Mouse (Mus musculus): Measurements from ENCODE around the gene Mbnl2.

DNA sequence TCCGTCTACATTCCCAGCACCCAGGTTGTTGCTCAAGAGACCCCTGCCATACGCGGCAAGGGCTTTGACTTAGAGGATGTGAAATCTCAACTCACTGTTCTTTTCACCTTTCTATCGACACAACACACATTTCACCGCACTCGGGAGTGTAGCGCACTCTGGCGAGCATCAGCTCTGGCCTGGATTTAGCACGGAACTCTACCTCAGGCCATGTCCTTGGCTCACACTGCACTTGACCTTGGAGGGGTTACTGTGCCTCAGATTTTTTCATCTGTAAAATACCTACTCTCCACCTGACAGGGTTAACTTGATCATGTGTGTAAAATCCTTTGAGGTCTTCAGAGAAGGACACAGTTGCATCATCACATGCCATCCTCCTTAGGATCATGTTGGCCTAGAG is 127.2 kb downstream of the Mbnl2 start:
- TF ChIP-seq CTCF (IDR thresholded peaks at IDR 0.05; ENCODE audit: low read depth, low read length) (no peak), POLR2A (IDR thresholded peaks at IDR 0.05; ENCODE audit: borderline replicate concordance, low read depth, low read length) (no peak)
